Mouse (Mus musculus): ENCODE measurements around the gene Apbb2.

- no peak for TF ChIP-seq POLR2A (IDR thresholded peaks at IDR 0.05; ENCODE audit: insufficient read length, low read depth)
- TF ChIP-seq REST (IDR thresholded peaks at IDR 0.05; ENCODE audit: insufficient read depth, insufficient read length), result no peak
- TF ChIP-seq MYOG (IDR thresholded peaks at IDR 0.05; ENCODE audit: control insufficient read depth in 1 of 3, insufficient read depth in 1 of 3, insufficient read length in 2 of 3, low read depth in 2 of 3), result no peak
- no peak for TF ChIP-seq USF1 (IDR thresholded peaks at IDR 0.05; ENCODE audit: low read depth)
- no peak for TF ChIP-seq POLR2AphosphoS2 (IDR thresholded peaks at IDR 0.05; ENCODE audit: insufficient read length, low read depth)
- no peak for TF ChIP-seq MYOD1 (IDR thresholded peaks at IDR 0.05; ENCODE audit: control insufficient read depth in 1 of 3, insufficient read length in 2 of 3, low read depth in 2 of 3)
Observed at GRCm38 (mm10) chr5:66391771-66392170, 226.8 kb downstream of the Apbb2 start.
